15 mouse cellular contexts compared by ENCODE assay signal in the genomic region with DNA sequence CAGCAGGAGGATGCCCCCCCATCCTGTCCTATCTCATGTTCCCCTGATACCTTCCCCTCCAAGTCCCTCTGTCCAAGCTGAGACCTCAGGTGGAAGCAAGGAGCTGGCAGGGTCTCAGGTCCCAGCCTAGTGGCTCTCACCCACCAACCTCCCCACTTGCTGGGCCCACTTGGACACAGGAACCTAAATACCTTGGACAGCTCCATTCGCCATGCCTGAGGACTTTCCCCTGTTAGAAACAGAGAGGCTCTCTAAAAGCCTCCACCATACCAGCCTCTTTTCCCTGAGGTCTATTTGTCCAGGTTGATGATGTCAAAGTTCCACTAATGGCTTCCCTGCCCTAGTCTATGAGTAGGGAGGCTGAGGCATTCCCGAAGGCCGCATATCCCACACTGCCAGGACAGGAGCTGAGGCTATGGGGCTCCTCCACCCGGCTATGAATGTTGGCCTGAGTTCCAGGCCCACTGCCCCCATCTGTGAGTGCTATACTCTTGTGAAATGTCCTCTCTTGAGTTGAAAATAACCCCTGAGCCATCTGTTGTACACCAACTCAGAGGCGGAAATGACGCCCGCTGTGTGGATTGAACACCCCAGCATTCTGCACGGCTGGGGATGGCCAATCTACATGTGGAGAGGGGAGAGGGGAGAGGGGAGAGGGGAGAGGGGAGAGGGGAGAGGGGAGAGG.
DNase-seq lines count a peak whose midpoint lies in the region; TF ChIP-seq lines count a peak whose summit lies in the region.
"Had no signal": no experiment of that assay in that cellular context is flagged by ENCODE, and none has a peak within 500 bp of the region (broad histone marks: within the 10 kb centered on the region; RNA-seq: fewer than 3 reads in every experiment).

No protein-coding gene starts in this region.

- H3K27ac ChIP-seq in left cerebral cortex, adult 2 months = peak overlapping the region; percentile 83
- H3K27ac ChIP-seq: embryonic facial prominence, embryonic 15.5 days; heart, embryonic 15.5 days; hindbrain, postnatal 0 days; liver, embryonic 12.5 days; macrophage had no signal

- H3K4me3 ChIP-seq in left cerebral cortex, adult 2 months = no peak overlapping the region
- H3K4me3 ChIP-seq in myocyte = no peak overlapping the region
- H3K4me3 ChIP-seq: embryonic facial prominence, embryonic 15.5 days; heart, embryonic 15.5 days; liver, embryonic 12.5 days had no signal

- peaks cover 19% of the 10 kb centered on the region for H3K27me3 ChIP-seq in myocyte (ENCODE audit: control insufficient read depth, insufficient read depth, insufficient read length)
- H3K27me3 ChIP-seq: embryonic facial prominence, embryonic 15.5 days; heart, embryonic 15.5 days; liver, embryonic 12.5 days had no signal

- H3K36me3 ChIP-seq in myocyte (ENCODE audit: control insufficient read depth, insufficient read depth) = no peaks in the 10 kb centered on the region
- H3K36me3 ChIP-seq: embryonic facial prominence, embryonic 15.5 days; heart, embryonic 15.5 days; liver, embryonic 12.5 days had no signal

- H3K79me2 ChIP-seq in myocyte (ENCODE audit: control insufficient read depth, insufficient read depth) = no peaks in the 10 kb centered on the region

- TF ChIP-seq CTCF in left cerebral cortex, adult 2 months (IDR thresholded peaks at IDR 0.05) = no peak

- no peak overlapping the region for H3K4me2 ChIP-seq in myocyte (ENCODE audit: low read depth)
- H3K4me2 ChIP-seq: embryonic facial prominence, embryonic 15.5 days; heart, embryonic 15.5 days; liver, embryonic 12.5 days had no signal

- no peak for TF ChIP-seq POLR2A in myocyte (IDR thresholded peaks at IDR 0.05; ENCODE audit: insufficient read length, low read depth)

- intact Hi-C loops in left cerebral cortex, adult 2 months (cut with DNase I) = no loop called here

- no peak overlapping the region for H3ac ChIP-seq in myocyte (ENCODE audit: control insufficient read depth, insufficient read length)

- peak; percentile 41 to 44 for DNase-seq in cerebellum, postnatal 36 days
- DNase-seq in cerebellum, adult 11 months = no peak
- DNase-seq in left cerebral cortex, adult 2 months (ENCODE audit: extremely low spot score in 1 of 2, low spot score in 2 of 2) = peak in 1 of 2 experiments; percentile 67
- DNase-seq in left cerebral cortex, adult 11 months (ENCODE audit: low spot score) = no peak
- peak; percentile 16 for DNase-seq in embryo, embryonic 11.5 days (ENCODE audit: low read depth, low spot score)
- no peak for DNase-seq in gastrocnemius, postnatal 25 days
- no peak for DNase-seq in adrenal gland, postnatal 10 days
- DNase-seq: kidney, postnatal 25 days; thymus, postnatal 25 days had no signal

TF ChIP-seq in myocyte, 11 proteins besides CTCF, POLR2A, EP300 and RAD21:
- TF ChIP-seq REST (IDR thresholded peaks at IDR 0.05; ENCODE audit: insufficient read depth, insufficient read length) (peak; percentile 43), MYOG (IDR thresholded peaks at IDR 0.05; ENCODE audit: control insufficient read depth in 1 of 3, insufficient read depth in 1 of 3, insufficient read length in 2 of 3, low read depth in 2 of 3) (no peak), MAX (IDR thresholded peaks at IDR 0.05; ENCODE audit: low read depth) (no peak)

Comparison
In these comparisons a context has a peak if more than half of its experiments do, and no peak if none do; other contexts are left out.
1. DNase-seq: peak in cerebellum, postnatal 36 days (2 of 2) and embryo, embryonic 11.5 days (single experiment); none in cerebellum, adult 11 months (single experiment), left cerebral cortex, adult 11 months (single experiment), gastrocnemius, postnatal 25 days (single experiment) and adrenal gland, postnatal 10 days (single experiment).